Mouse (Mus musculus): ENCODE results near the gene Wdtc1.

DNA sequence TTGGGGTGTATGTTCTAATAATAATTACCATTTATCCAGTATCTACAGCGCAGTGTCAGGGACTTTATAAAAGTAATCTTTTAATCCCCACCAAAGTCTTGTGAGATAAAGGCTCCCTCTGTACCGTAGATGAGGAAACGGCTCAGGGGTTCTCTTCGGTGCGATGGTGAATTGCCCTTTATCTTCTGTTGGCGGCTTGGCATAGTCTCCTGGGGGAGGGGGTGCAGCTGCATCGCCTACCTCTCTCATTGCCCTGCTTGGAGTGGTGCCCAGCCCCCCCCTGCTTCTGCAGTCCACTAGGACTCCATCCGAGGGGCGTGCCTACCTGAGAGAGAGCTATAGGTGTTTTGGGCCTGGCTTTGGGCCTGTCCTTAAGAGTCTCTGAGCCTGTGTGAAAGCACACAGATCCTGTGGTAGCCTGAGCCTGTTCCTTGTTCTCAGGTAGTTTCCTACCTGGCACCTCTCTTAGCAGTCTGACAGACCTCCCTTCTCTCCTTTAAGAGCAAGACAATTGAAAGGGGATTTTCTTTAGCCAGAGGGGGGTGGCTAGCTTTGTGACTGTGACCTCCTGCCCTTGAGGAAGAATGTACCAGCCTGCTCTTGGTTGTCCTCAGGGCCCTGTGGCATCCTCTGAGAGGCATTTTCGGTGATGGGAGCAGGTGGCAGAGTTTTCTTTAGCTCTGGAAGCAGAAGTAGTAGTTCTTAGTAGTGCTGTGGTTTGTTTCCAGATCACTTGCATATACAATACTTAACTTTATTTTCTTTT is 22.7 kb upstream of the Wdtc1 start:
- TF ChIP-seq POLR2A (IDR thresholded peaks at IDR 0.05; ENCODE audit: borderline replicate concordance, extremely low read depth, insufficient read depth, insufficient read length, poor library complexity, severe bottlenecking) (no peak), CTCF (IDR thresholded peaks at IDR 0.05; ENCODE audit: borderline replicate concordance, extremely low read depth, insufficient read depth, insufficient read length) (no peak)

Measured in brain, embryonic 14.5 days (tissue).